Mouse (Mus musculus): Measurements from ENCODE around the gene Nck1.

DNA sequence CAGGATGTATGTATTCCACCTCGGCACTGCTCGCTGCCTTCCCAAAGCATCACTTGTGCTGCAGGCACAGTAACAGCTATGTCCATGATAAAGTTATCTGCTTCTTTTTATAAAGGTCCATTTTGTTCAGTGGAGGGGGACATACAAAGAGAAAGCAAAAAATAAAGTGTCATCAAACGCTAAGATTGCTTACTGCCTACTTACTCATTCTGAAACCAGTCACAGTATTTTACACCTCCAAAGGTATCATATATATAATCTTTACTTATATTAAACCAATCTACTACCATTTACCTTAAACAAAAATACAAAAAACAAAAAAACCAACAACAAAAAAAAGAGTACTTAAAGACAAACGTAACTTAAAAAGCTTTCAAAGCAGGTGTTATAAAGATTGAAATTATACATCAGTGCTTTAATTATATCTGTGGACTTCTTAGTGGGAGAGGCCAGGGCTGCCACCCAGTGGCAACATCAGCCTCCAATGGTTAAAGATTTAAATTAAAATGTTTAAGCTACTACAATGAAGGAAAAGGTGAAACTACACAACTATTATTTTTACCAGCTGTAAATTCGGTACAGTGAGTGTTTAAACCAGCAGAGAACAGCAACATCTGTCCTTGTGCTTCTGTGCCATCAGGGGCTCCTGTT is 52.2 kb downstream of the Nck1 start:
- TF ChIP-seq POLR2A (IDR thresholded peaks at IDR 0.05; ENCODE audit: insufficient read depth, low read depth, low read length) (no peak), CTCF (IDR thresholded peaks at IDR 0.05; ENCODE audit: insufficient read depth, low read depth, low read length) (no peak)
